Comparison of ENCODE assay signal across 21 mouse cellular contexts in genomic region chr9:41914611-41915010, GRCm38 (mm10).
DNase-seq lines count a peak whose midpoint lies in the region; ATAC-seq and TF ChIP-seq lines count a peak whose summit lies in the region.
"Had no signal": no experiment of that assay in that cellular context is flagged by ENCODE, and none has a peak within 500 bp of the region (broad histone marks: within the 10 kb centered on the region; RNA-seq: fewer than 3 reads in every experiment).

No protein-coding gene starts in this region.

- no peaks in the 10 kb centered on the region for H3K9me3 ChIP-seq in hindbrain, embryonic 14.5 days (ENCODE audit: control insufficient read depth, low read length)
- no peaks in the 10 kb centered on the region for H3K9me3 ChIP-seq in hindbrain, postnatal 0 days (ENCODE audit: low read length)
- no peaks in the 10 kb centered on the region for H3K9me3 ChIP-seq in limb, embryonic 10.5 days (replicated peaks)
- H3K9me3 ChIP-seq: heart, embryonic 10.5 days; midbrain, embryonic 12.5 days had no signal

- no peak overlapping the region for H3K9ac ChIP-seq in hindbrain, embryonic 14.5 days
- H3K9ac ChIP-seq in hindbrain, postnatal 0 days (replicated peaks; ENCODE audit: low read length): no peak overlapping the region
- H3K9ac ChIP-seq: midbrain, embryonic 12.5 days had no signal

- peaks cover 17% of the 10 kb centered on the region; the same call in 1 of the 2 replicates for H3K4me1 ChIP-seq in hindbrain, embryonic 14.5 days (replicated peaks; ENCODE audit: control insufficient read depth, insufficient read depth, low read length)
- peaks cover 11% of the 10 kb centered on the region; the same call in 1 of the 2 replicates for H3K4me1 ChIP-seq in hindbrain, postnatal 0 days (ENCODE audit: insufficient read depth, low read length)
- peaks cover 26% of the 10 kb centered on the region for H3K4me1 ChIP-seq in limb, embryonic 10.5 days

- H3K36me3 ChIP-seq in hindbrain, embryonic 14.5 days (replicated peaks; ENCODE audit: control insufficient read depth, insufficient read depth): no peaks in the 10 kb centered on the region
- H3K36me3 ChIP-seq in hindbrain, postnatal 0 days (ENCODE audit: insufficient read depth, low read length): no peaks in the 10 kb centered on the region
- no peaks in the 10 kb centered on the region for H3K36me3 ChIP-seq in limb, embryonic 10.5 days
- H3K36me3 ChIP-seq: heart, embryonic 10.5 days; midbrain, embryonic 12.5 days had no signal

- no peak for TF ChIP-seq CTCF in hindbrain, postnatal 0 days (IDR thresholded peaks at IDR 0.05; ENCODE audit: low read depth)
- 0 out of 2 replicates have a peak, but pooled peaks have one; percentile 14 for TF ChIP-seq CTCF in brain, embryonic 14.5 days (IDR thresholded peaks at IDR 0.05; ENCODE audit: borderline replicate concordance, extremely low read depth, insufficient read depth, insufficient read length)

- no peak for ATAC-seq in hindbrain, embryonic 14.5 days (ENCODE audit: low FRiP score)
- ATAC-seq in hindbrain, postnatal 0 days: no peak
- ATAC-seq: CD4-positive, CD25-positive, alpha-beta regulatory T cell, adult 4 months; intestine, embryonic 16.5 days had no signal

- no peak for DNase-seq in hindbrain, embryonic 14.5 days (ENCODE audit: low spot score)
- no peak for DNase-seq in hindbrain, postnatal 0 days (ENCODE audit: low spot score)
- peak; percentile 59 for DNase-seq in ES-CJ7 (ENCODE audit: low read depth, low spot score)
- DNase-seq in brain, embryonic 14.5 days (ENCODE audit: low read depth): peak; percentile 26
- no peak for DNase-seq in limb, embryonic 10.5 days (ENCODE audit: low spot score)
- no peak for DNase-seq in cerebellum, postnatal 10 days
- no peak for DNase-seq in adrenal gland, adult 2 months
- DNase-seq in thymus, postnatal 14 days: no peak
- DNase-seq: adrenal gland, postnatal 25 days; cerebellum, adult 8-10 months; heart, postnatal 10 days; left cerebral cortex, postnatal 4 days; lung, adult 2 months; lung, postnatal 36 days; thymus, postnatal 4 days had no signal

- no peaks in the 10 kb centered on the region for H3K27me3 ChIP-seq in hindbrain, embryonic 14.5 days (ENCODE audit: control insufficient read depth, insufficient read depth, low read length)
- H3K27me3 ChIP-seq in hindbrain, postnatal 0 days (ENCODE audit: insufficient read depth, low read length): no peaks in the 10 kb centered on the region
- H3K27me3 ChIP-seq in limb, embryonic 10.5 days (ENCODE audit: low read depth, poor library complexity, severe bottlenecking): no peaks in the 10 kb centered on the region
- H3K27me3 ChIP-seq: midbrain, embryonic 12.5 days had no signal

- H3K4me2 ChIP-seq in hindbrain, embryonic 14.5 days (replicated peaks): no peak overlapping the region
- H3K4me2 ChIP-seq in hindbrain, postnatal 0 days (ENCODE audit: low read depth, low read length): no peak overlapping the region
- H3K4me2 ChIP-seq: liver, embryonic 11.5 days; midbrain, embryonic 12.5 days had no signal

- H3K4me3 ChIP-seq in hindbrain, embryonic 14.5 days (replicated peaks; ENCODE audit: low read length): no peak overlapping the region
- no peak overlapping the region for H3K4me3 ChIP-seq in hindbrain, postnatal 0 days (ENCODE audit: low read length)
- no peak overlapping the region for H3K4me3 ChIP-seq in limb, embryonic 10.5 days
- H3K4me3 ChIP-seq: heart, embryonic 10.5 days; midbrain, embryonic 12.5 days had no signal

- H3K27ac ChIP-seq in hindbrain, embryonic 14.5 days: peak overlapping the region; percentile 34
- no peak overlapping the region for H3K27ac ChIP-seq in hindbrain, postnatal 0 days
- H3K27ac ChIP-seq in limb, embryonic 10.5 days: peak overlapping the region; percentile 58
- H3K27ac ChIP-seq: heart, embryonic 10.5 days; kidney, postnatal 0 days; midbrain, embryonic 12.5 days had no signal

- no peak for TF ChIP-seq POLR2A in brain, embryonic 14.5 days (IDR thresholded peaks at IDR 0.05; ENCODE audit: borderline replicate concordance, extremely low read depth, insufficient read depth, insufficient read length, poor library complexity, severe bottlenecking)

- 91% methylated on average over 6 of the region's 6 CpGs for WGBS in hindbrain, embryonic 14.5 days
- WGBS in hindbrain, postnatal 0 days: 94% methylated on average over 6 of the region's 6 CpGs
- WGBS in limb, embryonic 10.5 days: 93% methylated on average over 6 of the region's 6 CpGs

Comparison
In these comparisons a context has a peak if more than half of its experiments do, and no peak if none do; other contexts are left out.
1. DNase-seq: peak in ES-CJ7 (single experiment) and brain, embryonic 14.5 days (single experiment); none in hindbrain, embryonic 14.5 days (single experiment), hindbrain, postnatal 0 days (single experiment), limb, embryonic 10.5 days (single experiment), cerebellum, postnatal 10 days (0 of 2), adrenal gland, adult 2 months (single experiment) and thymus, postnatal 14 days (single experiment).